In the genomic region with DNA sequence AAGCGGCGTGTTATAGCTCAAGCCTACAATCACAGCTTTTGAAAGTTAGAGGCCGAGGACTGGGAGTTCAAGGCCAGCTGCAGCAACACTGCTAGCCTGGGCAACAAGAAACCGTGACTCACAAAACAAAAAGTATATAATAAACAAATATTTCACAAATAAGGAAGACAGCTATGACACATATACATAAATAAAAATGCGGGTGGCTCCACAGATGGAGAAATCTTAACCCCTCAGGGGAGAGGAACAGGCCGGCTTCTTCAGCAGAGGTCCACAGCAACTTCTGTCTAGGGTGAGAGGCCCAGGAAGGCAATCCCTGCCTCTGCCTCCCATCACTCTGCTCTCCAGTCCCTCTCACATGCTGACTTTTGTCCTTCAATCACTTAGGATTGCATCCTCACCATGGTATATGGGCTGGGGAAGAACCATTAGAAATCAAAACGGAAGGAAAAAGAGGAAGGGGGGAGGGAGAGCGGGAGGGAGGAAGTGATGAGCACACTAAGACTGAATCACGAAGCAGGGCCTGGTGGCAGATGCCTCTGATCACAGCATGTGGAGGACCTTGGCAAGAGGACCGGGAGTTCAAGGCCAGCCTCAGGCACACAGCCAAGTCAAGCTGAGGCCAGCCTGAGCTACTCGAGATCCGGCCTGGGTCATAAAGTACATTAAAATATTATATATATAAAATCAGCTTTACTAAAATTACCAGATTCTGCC, we compare ENCODE assay signal across 8 mouse cellular contexts. TPM values are rescaled to one million over a fixed set of nuclear protein-coding genes. Genes with fewer than 3 reads are reported as not detected.
DNase-seq lines count a peak whose midpoint lies in the region; ATAC-seq and TF ChIP-seq lines count a peak whose summit lies in the region.

No protein-coding gene starts in this region.

- 64% methylated on average over 12 of the region's 12 CpGs for WGBS in hindbrain, postnatal 0 days
- WGBS in hindbrain, embryonic 10.5 days, result 89% methylated on average over 12 of the region's 12 CpGs
- WGBS in kidney, postnatal 0 days, result 57% methylated on average over 12 of the region's 12 CpGs

- no peak overlapping the region for H3K4me2 ChIP-seq in hindbrain, postnatal 0 days (ENCODE audit: low read depth, low read length)
- no peak overlapping the region for H3K4me2 ChIP-seq in kidney, postnatal 0 days (ENCODE audit: low read length)

- H3K27me3 ChIP-seq in hindbrain, postnatal 0 days (ENCODE audit: insufficient read depth, low read length), result no peaks in the 10 kb centered on the region
- no peaks in the 10 kb centered on the region for H3K27me3 ChIP-seq in hindbrain, embryonic 10.5 days (ENCODE audit: insufficient read depth, poor library complexity, severe bottlenecking)
- H3K27me3 ChIP-seq in kidney, postnatal 0 days (ENCODE audit: insufficient read depth, low read length), result no peaks in the 10 kb centered on the region

- peak; percentile 75 for ATAC-seq in hindbrain, postnatal 0 days
- ATAC-seq in kidney, postnatal 0 days (replicated peaks; ENCODE audit: low FRiP score, low read depth), result no peak
- ATAC-seq in megakaryocyte, adult 5-6 weeks (ENCODE audit: poor library complexity, severe bottlenecking), result peak; percentile 76

- H3K36me3 ChIP-seq in hindbrain, postnatal 0 days (ENCODE audit: insufficient read depth, low read length), result no peaks in the 10 kb centered on the region
- peaks cover 7% of the 10 kb centered on the region; the same call in 1 of the 2 replicates for H3K36me3 ChIP-seq in hindbrain, embryonic 10.5 days
- H3K36me3 ChIP-seq in kidney, postnatal 0 days (ENCODE audit: insufficient read depth, low read length), result no peaks in the 10 kb centered on the region

- peak; percentile 64 for DNase-seq in hindbrain, postnatal 0 days (ENCODE audit: low spot score)
- DNase-seq in hindbrain, embryonic 10.5 days (ENCODE audit: low spot score), result no peak
- peak; percentile 87 for DNase-seq in adrenal gland, postnatal 10 days
- peak; percentile 62 for DNase-seq in gastrocnemius, postnatal 14 days
- peak; percentile 55 for DNase-seq in kidney, postnatal 0 days (ENCODE audit: low spot score)
- DNase-seq in right cerebral cortex, adult 2 months (ENCODE audit: low spot score in 2 of 2), result no peak
- DNase-seq in left cerebral cortex, postnatal 36 days (ENCODE audit: low spot score in 2 of 2), result no peak

- no peak overlapping the region for H3K9ac ChIP-seq in hindbrain, postnatal 0 days (replicated peaks; ENCODE audit: low read length)
- no peak overlapping the region for H3K9ac ChIP-seq in kidney, postnatal 0 days (ENCODE audit: low read depth, low read length)

- no peaks in the 10 kb centered on the region for H3K9me3 ChIP-seq in hindbrain, postnatal 0 days (ENCODE audit: low read length)
- 0 out of 2 replicates have a peak, but pooled peaks cover 3% of the 10 kb centered on the region for H3K9me3 ChIP-seq in hindbrain, embryonic 10.5 days
- H3K9me3 ChIP-seq in kidney, postnatal 0 days (replicated peaks; ENCODE audit: low read length), result no peaks in the 10 kb centered on the region

- intact Hi-C loops in gastrocnemius, postnatal 14 days (cut with DNase I; ENCODE audit: low total_unique reads), result no loop called here
- intact Hi-C loops in left cerebral cortex, postnatal 36 days (cut with DNase I), result no loop called here

- no peak overlapping the region for H3K4me3 ChIP-seq in hindbrain, postnatal 0 days (ENCODE audit: low read length)
- no peak overlapping the region for H3K4me3 ChIP-seq in hindbrain, embryonic 10.5 days
- no peak overlapping the region for H3K4me3 ChIP-seq in kidney, postnatal 0 days (replicated peaks; ENCODE audit: low read depth, low read length)

- no peak for TF ChIP-seq CTCF in hindbrain, postnatal 0 days (IDR thresholded peaks at IDR 0.05; ENCODE audit: low read depth)
- TF ChIP-seq CTCF in kidney, postnatal 0 days (IDR thresholded peaks at IDR 0.05; ENCODE audit: low read depth), result no peak

- peak overlapping the region; percentile 62; the same call in 1 of the 2 replicates for H3K27ac ChIP-seq in hindbrain, postnatal 0 days
- no peak overlapping the region for H3K27ac ChIP-seq in hindbrain, embryonic 10.5 days
- H3K27ac ChIP-seq in kidney, postnatal 0 days, result peak overlapping the region; percentile 83

- peaks cover 17% of the 10 kb centered on the region for H3K4me1 ChIP-seq in hindbrain, postnatal 0 days (ENCODE audit: insufficient read depth, low read length)
- H3K4me1 ChIP-seq in hindbrain, embryonic 10.5 days (replicated peaks), result peaks cover 14% of the 10 kb centered on the region; the same call in 1 of the 2 replicates
- peaks cover 34% of the 10 kb centered on the region for H3K4me1 ChIP-seq in kidney, postnatal 0 days (replicated peaks; ENCODE audit: insufficient read depth, low read length)

RNA-seq across cellular contexts. Expression of a gene that starts 21.8 kb away (rescaled TPM):
- total RNA-seq in hindbrain, postnatal 0 days (2014; rRNA removed), result 14.0 and 16.0 TPM in 2 replicates
- 4.6 and 5.4 TPM in 2 replicates for polyA plus RNA-seq in hindbrain, postnatal 0 days (2015; fragmentation: Nextera tagmentation; extraction: Ambion mirVana)
- polyA plus RNA-seq in hindbrain, embryonic 10.5 days (2016; fragmentation: Nextera tagmentation; extraction: Ambion mirVana), result 9.4 and 11.2 TPM in 2 replicates
- 10 to 100 TPM; 80.0 to 81.2 TPM for total RNA-seq in adrenal gland, postnatal 10 days (2021)
- total RNA-seq in gastrocnemius, postnatal 14 days (2021), result 10 to 100 TPM; 30.8 to 35.4 TPM
- 23.1 and 24.2 TPM in 2 replicates for polyA plus RNA-seq in kidney, postnatal 0 days (2015; fragmentation: Nextera tagmentation; extraction: Ambion mirVana)
- total RNA-seq in megakaryocyte, adult 5-6 weeks (2015), result 23.6 and 29.8 TPM in 2 replicates
- 13.0 and 13.9 TPM in 2 replicates for total RNA-seq in megakaryocyte, adult 5-6 weeks (2017)
- 10 to 100 TPM; 18.8 to 29.2 TPM for total RNA-seq in left cerebral cortex, postnatal 36 days (2021)

Comparison
In these comparisons a context has a peak if more than half of its experiments do, and no peak if none do; other contexts are left out.
1. DNase-seq: peak in hindbrain, postnatal 0 days (single experiment), adrenal gland, postnatal 10 days (single experiment), gastrocnemius, postnatal 14 days (single experiment) and kidney, postnatal 0 days (single experiment); none in hindbrain, embryonic 10.5 days (single experiment), right cerebral cortex, adult 2 months (0 of 2) and left cerebral cortex, postnatal 36 days (0 of 2).